Mouse (Mus musculus) NIH3T3 (cell line): ENCODE results near the gene Gnb3.
A peak's percentile ranks its signal among the peaks of the same experiment; 100 is the strongest.
"Not testable (repeated sequence)": the region's sequence is repeated elsewhere in the genome, so short reads cannot be mapped to it uniquely, and the experiment has no call there.

Experiments
- DNase-seq: peaks from one replicate; pipeline ENCODE4 v3.0.0-alpha.2; 2012; ENCODE audit warnings: low read depth

Gnb3 gene

GRCm38 (mm10) chr6:124803061-124803460, 37.0 kb downstream of the Gnb3 start:
- no peak for DNase-seq

GRCm38 (mm10) chr6:124802400-124802799, 37.7 kb downstream of the Gnb3 start:
- DNase-seq: not testable (repeated sequence)

GRCm38 (mm10) chr6:124796200-124796599, 43.9 kb downstream of the Gnb3 start:
- peak; percentile 39 for DNase-seq

- no peak for DNase-seq
Measured at GRCm38 (mm10) chr6:124795781-124796180, 44.3 kb downstream of the Gnb3 start.

GRCm38 (mm10) chr6:124791911-124792310, 48.2 kb downstream of the Gnb3 start:
- DNase-seq: no peak

GRCm38 (mm10) chr6:124790121-124790520, 50.0 kb downstream of the Gnb3 start:
- no peak for DNase-seq

GRCm38 (mm10) chr6:124789519-124789918, 50.6 kb downstream of the Gnb3 start:
- DNase-seq: no peak

- no peak for DNase-seq
Measured at GRCm38 (mm10) chr6:124787722-124788121, 52.4 kb downstream of the Gnb3 start.

GRCm38 (mm10) chr6:124786756-124787420, 53.2 kb downstream of the Gnb3 start:
- DNase-seq: no peak
